Mouse (Mus musculus) midbrain, embryonic 10.5 days (tissue): Measurements from ENCODE around the gene Nkx3-2. TPM values are rescaled to one million over a fixed set of nuclear protein-coding genes. Genes with fewer than 3 reads are reported as not detected.

ENCODE experiments used
- DNase-seq: peaks from one replicate; pipeline ENCODE4 v3.0.0-alpha.2; 2017; ENCODE audit warnings: low spot score
- H3K27ac ChIP-seq: fragments of 300-500 bp; sonication (generic); replicated peaks from 2 replicates; pipeline ENCODE4 v1.5.1; 2016; ENCODE audit warnings: mild to moderate bottlenecking
- H3K27me3 ChIP-seq: fragments of 300-500 bp; sonication (generic); 2 replicates; pipeline ENCODE4 v1.6.1; 2016; ENCODE audit warnings: low read depth, mild to moderate bottlenecking; ENCODE audit not compliant: poor library complexity, severe bottlenecking
- H3K36me3 ChIP-seq: fragments of 300-500 bp; sonication (generic); 2 replicates; pipeline ENCODE4 v1.6.1; 2016; ENCODE audit warnings: mild to moderate bottlenecking, moderate library complexity
- H3K4me1 ChIP-seq: fragments of 300-500 bp; sonication (generic); 2 replicates; pipeline ENCODE4 v1.6.1; 2016
- H3K4me3 ChIP-seq: fragments of 300-500 bp; sonication (generic); 2 replicates; pipeline ENCODE4 v1.5.1; 2016; ENCODE audit warnings: mild to moderate bottlenecking, moderate library complexity
- H3K9me3 ChIP-seq: fragments of 300-500 bp; sonication (generic); replicated peaks from 2 replicates; pipeline ENCODE4 v1.6.1; 2016; ENCODE audit warnings: mild to moderate bottlenecking
- WGBS: fragments of 180-500 bp; shearing (Covaris S2); methylation state at CpG from one replicate; pipeline ENCODE4 v1.1.7; 2016; 5-methylcytosine and 5-hydroxymethylcytosine counted together
- polyA plus RNA-seq: library from polyadenylated mRNA; unstranded; fragments of >200 nt; fragmentation: Nextera tagmentation; extraction: Ambion mirVana; gene quantifications from 2 replicates; pipeline ENCODE4 v1.2.1, GENCODE M21; 2016

Gene Nkx3-2
- polyA plus RNA-seq, 1 experiment from 2014 or later: 0.17 TPM

- no peak for DNase-seq
- H3K4me3 ChIP-seq: no peak overlapping the region
- H3K36me3 ChIP-seq: no peaks in the 10 kb centered on the region
- H3K27ac ChIP-seq: no peak overlapping the region
- no peaks in the 10 kb centered on the region for H3K9me3 ChIP-seq
- H3K4me1 ChIP-seq: no peaks in the 10 kb centered on the region
- no peaks in the 10 kb centered on the region for H3K27me3 ChIP-seq
- WGBS: 73% methylated on average over 1 of the region's 1 CpGs
Measured at GRCm38 (mm10) chr5:41727017-41727416, 37.3 kb downstream of the Nkx3-2 start.

GRCm38 (mm10) chr5:41725573-41725972 is 38.7 kb downstream of the Nkx3-2 start:
- H3K36me3 ChIP-seq: no peaks in the 10 kb centered on the region
- no peak overlapping the region for H3K27ac ChIP-seq
- DNase-seq: no peak
- 66% methylated on average over 6 of the region's 6 CpGs for WGBS
- no peaks in the 10 kb centered on the region for H3K9me3 ChIP-seq
- H3K27me3 ChIP-seq: no peaks in the 10 kb centered on the region
- H3K4me1 ChIP-seq: no peaks in the 10 kb centered on the region
- H3K4me3 ChIP-seq: no peak overlapping the region

Other genes with a start within 250 kb of the Nkx3-2 start
- 78.6 and 84.8 TPM in 2 replicates for gene Rab28, start 56.3 kb downstream of the Nkx3-2 start, polyA plus RNA-seq
- 15.6 and 18.0 TPM in 2 replicates for gene Bod1l, start 79.8 kb upstream of the Nkx3-2 start, polyA plus RNA-seq